Mouse (Mus musculus) kidney, postnatal 10 days (tissue): ENCODE results near the gene Klk14.
"Not testable (repeated sequence)": the region's sequence is repeated elsewhere in the genome, so short reads cannot be mapped to it uniquely, and the experiment has no call there.

Source experiments
- DNase-seq: peaks from one replicate; pipeline ENCODE4 v3.0.0; 2021; ENCODE audit warnings: mixed read lengths

Gene Klk14

DNA sequence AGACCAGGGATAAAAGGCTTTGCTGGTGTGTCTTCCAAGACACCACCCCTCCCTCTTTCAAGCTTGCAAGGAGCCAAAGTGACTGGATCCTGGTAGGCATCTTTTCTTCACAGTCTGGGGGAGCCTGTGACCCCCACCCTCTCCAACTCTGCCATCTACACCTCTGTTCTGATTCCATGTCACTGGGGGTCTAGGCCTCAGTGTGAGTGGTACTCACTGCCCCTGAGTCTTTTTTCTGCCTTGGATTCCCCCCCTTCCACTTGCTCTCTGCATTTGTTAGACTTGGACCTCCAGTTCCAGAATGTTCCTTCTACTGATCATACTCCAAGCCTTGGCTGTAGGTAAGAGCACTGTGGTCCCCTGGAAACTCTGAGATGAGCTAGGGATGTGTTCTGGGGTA, at the start of gene Klk14:
Gene Klk14, plus strand, starts transcription at position 301 of the 400 bp plus-strand sequence.
- no peak for DNase-seq

DNA sequence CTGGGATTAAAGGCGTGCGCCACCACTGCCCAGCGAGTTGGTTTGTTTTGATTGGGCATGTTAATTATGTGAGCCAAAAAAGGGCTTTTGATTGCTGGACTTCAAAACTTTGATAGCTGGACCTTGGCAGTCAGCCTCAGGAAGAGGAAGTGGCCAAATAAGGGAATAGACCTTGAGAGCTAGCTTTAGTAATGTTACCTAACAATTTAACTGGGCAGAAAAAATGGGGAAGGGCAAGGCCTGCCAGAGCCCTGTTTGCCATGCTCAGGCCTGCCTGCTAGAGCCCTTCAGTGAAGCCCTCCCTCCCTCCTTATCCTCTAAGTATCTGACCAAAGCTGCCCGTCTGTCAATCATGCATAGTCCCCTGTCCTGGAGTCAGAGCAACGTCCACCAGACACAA, 47.6 kb upstream of the Klk14 start:
- no peak for DNase-seq

DNA sequence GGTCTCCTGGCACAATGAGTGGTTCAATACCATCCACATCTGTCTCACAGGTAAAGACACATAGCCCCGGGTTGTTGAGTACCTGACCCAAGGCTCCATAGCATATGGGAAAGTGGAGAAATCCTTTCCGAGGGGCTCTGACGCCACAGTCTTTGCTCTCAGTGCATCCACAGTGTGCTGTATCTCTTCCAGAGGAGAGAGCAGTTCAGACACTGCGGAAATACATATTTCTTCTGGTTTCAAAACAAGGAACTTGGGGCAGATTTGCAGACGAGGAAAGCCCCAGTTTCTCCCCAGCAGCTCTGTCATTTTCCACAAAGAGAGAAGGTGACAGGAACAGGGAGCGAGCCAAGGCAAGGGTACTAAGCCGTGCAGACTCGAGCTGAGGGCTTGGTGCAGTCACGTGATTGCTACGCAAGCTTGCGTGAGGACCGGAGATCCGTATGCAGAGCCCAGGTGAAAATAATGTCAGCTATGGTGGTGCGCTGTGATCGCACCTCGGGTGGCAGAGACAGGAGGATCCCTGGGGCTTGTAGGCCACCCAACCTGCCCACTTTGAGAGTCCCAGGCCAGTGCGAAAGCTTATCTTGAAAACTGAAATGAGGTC, 47.1 kb upstream of the Klk14 start:
- no peak for DNase-seq

- no peak for DNase-seq
Measured at GRCm38 (mm10) chr7:43652683-43653082, 37.5 kb upstream of the Klk14 start.

DNA sequence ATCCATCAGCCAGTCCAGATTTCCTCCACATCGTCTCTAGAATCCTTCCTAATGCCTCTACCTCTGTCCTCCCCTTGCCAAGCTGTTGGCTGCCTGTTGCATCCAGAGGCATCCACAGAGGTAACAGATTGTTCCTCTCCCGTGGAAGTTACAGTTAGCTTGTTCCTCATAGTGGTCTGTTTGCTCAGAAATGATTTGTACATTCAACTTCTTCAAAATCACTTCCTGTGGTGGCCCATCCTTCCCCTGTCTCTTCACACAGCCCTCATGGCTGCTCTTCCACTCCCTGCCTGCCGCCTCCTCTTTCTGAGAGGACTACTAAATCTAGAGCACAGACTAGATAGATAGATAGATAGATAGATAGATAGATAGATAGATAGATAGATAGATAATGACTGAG, 35.7 kb upstream of the Klk14 start:
- DNase-seq, result no peak

GRCm38 (mm10) chr7:43656232-43656631, 34.0 kb upstream of the Klk14 start:
- DNase-seq, result no peak

DNA sequence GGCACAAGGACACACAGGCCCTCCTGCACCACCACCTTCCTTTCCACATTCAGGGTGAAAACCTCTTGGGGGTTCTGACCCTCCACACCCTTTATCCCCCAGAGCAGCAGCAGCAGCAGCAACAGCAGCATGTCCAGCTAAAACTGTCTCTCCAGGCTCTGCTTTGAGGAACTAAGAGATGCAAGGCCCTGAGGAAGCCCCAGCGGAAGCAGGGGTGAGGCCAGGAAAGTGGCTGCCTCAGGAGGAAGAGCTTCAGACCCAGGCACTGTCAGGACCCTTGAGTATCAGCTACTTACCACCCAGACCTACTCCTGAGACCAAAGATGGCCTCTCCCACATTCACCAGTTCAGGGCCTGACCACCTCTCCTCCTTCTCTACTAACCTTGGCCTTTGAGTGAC, 30.2 kb upstream of the Klk14 start, which contains the start of gene Siglece:
Gene Siglece, minus strand, starts transcription at position 160 of the 400 bp plus-strand sequence.
- no peak for DNase-seq

DNA sequence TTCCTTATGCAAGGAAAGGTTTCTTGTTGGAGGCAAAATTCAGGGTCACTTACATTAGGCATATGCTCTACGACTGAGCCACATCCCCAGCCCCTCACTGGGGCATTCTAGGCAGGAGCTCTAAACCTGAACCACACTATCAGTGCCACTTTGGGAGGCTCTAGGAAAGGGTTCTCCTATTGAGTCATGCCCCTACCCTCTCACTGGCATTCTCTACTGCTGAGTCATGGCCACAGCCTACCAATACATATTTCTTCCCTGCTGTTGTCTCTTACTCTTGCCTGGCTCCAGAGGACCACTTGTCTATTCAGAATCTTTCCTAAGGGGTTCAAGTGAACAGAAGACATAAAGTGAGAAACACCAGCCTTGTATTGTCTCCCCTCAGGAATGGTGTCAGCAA, 27.4 kb upstream of the Klk14 start:
- no peak for DNase-seq

GRCm38 (mm10) chr7:43667221-43667620, 23.0 kb upstream of the Klk14 start:
- not testable (repeated sequence) for DNase-seq

DNA sequence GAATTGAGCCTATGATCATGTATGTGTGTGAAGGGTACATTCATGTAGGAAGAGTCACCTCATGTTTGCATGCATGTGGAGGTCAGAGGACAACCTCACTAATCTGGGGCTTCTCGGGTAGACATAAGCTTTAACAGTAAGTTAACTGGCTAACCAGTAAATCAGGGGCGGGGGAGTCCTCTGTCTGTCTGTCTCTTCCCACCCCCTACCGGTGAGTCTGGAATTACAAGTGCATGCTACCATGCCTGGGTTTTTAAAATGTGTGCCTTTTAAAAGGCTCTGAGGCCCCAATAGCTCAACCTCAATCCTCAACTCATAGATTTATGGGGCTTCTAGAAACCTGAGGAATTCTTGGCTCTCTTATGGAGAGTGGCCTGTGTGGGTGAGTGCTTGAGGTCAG, 21.6 kb upstream of the Klk14 start:
- DNase-seq, result peak; percentile 21

GRCm38 (mm10) chr7:43671064-43671808, 19.0 kb upstream of the Klk14 start:
- DNase-seq, result no peak

- DNase-seq, result peak; percentile 92
Measured at GRCm38 (mm10) chr7:43671809-43672580, 18.2 kb upstream of the Klk14 start, which contains the start of gene Ctu1. Gene Ctu1, plus strand, starts transcription at chr7:43672016.

DNA sequence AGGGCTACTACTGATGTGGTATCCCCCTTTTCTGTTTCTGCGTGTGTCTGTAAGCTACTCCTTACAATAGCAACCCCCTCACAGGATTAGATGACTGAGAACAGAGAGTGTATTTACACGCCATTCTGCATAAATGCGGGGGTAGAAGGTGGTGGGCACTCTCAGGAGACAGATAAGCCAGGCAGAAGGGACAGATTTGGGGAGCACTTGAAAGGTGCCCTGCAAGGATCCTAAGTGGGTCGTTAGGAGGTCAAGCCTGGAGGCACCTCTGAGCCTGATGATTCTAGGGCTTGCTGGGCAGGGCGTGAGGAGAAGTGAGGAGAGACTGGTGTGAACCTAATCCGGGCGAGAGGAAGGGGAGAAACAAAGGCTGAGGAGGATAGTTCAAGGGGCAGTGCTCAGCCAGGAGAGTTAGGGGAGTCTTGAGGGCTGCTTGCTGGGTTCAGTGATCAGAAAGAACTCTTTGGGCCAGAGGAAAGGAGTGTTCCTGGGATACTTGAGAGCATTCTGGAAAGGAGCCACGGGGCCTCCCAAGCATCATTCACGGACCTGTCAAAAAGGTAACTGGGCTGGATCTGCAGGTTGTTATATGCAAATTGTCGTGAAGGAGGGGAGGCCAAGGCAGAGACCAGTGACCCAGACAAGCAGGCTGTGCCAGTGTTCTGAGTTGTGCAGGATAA, 17.5 kb upstream of the Klk14 start:
- peak; percentile 25 for DNase-seq

DNA sequence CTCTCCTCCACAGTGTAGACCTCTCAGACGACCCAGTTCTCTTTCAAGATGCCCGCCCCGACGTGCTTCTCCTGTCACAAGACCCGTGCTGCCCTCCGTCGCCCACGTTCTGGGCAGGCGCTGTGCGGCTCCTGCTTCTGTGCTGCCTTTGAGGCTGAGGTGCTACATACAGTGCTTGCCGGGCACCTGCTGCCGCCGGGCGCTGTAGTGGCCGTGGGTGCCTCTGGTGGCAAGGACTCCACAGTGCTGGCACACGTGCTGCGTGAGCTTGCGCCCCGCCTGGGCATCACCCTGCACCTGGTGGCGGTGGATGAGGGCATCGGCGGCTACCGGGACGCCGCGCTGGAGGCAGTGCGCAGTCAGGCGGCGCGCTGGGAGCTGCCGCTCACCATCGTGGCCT, 15.1 kb upstream of the Klk14 start:
- DNase-seq, result no peak

GRCm38 (mm10) chr7:43678517-43678916, 11.7 kb upstream of the Klk14 start:
- DNase-seq, result peak; percentile 69

DNA sequence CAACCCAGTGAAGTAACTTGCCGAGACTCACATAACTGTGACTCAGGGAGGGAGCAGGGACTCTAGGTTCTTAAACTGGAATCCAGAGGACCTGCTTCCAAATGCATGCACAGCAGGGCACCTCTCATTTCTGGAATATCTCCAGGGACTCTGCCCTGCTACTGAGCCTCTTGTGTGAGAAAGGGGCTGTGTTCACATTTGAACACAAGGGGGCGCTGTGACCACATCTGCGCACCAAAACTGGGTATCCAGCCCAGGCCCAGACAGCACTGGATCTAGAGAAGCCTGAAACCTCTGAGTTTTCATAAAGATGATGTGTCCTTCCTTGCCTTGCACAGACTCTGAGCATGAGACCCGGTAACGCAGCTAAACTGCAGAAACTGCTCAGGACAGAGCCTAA, 9.3 kb upstream of the Klk14 start:
- peak; percentile 77 for DNase-seq

- DNase-seq, result not testable (repeated sequence)
Measured at GRCm38 (mm10) chr7:43682511-43682910, 7.7 kb upstream of the Klk14 start.

GRCm38 (mm10) chr7:43685088-43685487, 5.1 kb upstream of the Klk14 start:
- no peak for DNase-seq

DNA sequence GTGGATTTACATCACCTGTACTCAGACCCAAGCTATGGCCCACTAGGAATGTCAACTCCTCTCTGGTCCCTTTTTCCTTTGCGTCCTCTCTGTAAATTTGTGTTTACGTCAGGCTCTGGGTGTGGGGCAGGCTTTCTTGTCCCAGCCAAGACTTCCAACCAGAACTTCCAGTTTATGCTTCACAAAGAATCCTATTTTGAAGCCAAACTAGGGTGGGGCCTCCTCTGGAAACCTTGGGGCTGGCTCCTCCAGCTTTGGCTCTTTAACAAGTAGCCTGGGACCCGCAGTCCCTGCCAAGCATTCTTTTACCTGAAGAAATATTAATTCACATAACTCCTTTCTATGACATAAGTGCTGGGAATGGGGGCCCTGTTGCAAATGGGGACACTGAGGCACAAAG, 19.8 kb downstream of the Klk14 start:
- no peak for DNase-seq

GRCm38 (mm10) chr7:43712267-43712666, 22.0 kb downstream of the Klk14 start, which contains the start of gene Klk13:
Gene Klk13, plus strand, starts transcription at chr7:43712567.
- DNase-seq, result no peak

GRCm38 (mm10) chr7:43712917-43713316, 22.7 kb downstream of the Klk14 start:
- DNase-seq, result no peak

DNA sequence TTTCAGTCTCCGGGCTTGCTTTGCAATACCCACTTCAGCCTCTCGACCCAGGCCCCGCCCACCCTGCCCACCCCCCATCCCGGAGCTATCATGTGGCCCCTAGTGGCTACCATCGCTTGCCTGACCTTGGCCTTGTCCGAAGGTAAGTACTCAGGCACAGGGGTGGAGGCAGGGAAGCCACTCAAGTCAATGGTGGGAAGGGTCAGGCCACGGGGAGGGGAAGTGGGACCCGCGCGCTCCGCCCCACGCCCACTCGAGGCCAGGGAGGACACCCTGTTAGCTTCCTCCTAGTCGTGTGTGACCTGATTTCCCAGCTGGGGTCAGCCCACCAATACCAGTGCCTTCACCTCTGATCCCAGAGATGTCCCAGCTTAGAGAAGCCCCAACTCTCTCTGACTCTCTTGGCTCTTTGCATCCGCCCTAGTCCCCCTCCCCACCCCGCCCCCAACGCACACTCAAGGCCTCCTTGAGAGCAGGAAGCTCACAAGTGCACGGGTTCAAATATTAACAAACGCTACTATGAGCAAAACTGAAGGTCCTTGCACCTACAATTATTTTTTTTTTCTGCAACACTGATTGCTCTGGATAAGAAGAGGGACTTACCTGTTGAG, 23.6 kb downstream of the Klk14 start:
- DNase-seq, result no peak
